Mouse (Mus musculus): ENCODE data around the gene Cdkal1.

DNA sequence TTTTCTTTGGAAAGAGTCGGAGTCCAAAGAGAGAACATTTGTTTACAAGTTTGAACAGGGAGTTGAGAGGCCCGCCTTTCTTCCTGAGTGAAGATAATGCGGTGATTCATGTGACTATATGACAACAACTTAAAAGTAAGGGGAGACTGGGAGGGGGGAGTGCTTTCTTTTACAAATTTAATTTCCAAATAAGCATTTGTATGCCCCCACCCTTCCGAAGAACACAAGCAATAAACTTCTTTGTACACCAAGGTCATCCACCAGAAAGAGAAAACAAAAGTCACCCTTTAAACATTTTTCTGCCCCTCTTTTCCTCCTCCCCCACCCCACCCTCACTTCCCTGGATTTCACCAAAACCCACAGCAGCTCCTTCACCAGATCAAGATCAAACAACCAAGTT, 577.3 kb downstream of the Cdkal1 start:
- no peak for TF ChIP-seq CEBPB (IDR thresholded peaks at IDR 0.05; ENCODE audit: insufficient read depth, poor library complexity, severe bottlenecking)
- no peak for TF ChIP-seq USF1 (IDR thresholded peaks at IDR 0.05; ENCODE audit: low read depth)

All from myocyte (in vitro differentiated cells).